Mouse (Mus musculus): Measurements from ENCODE around the gene Snai3. TPM values are rescaled to one million over a fixed set of nuclear protein-coding genes. Genes with fewer than 3 reads are reported as not detected.

The Snai3 gene
- total RNA-seq, 2 experiments from 2014 or later, result not detected

GRCm38 (mm10) chr8:122433269-122433905, 27.1 kb downstream of the Snai3 start:
- peak; percentile 22; the same call in 1 of the 2 replicates for ATAC-seq (replicated peaks; ENCODE audit: low FRiP score, low TSS enrichment, poor library complexity, severe bottlenecking)

DNA sequence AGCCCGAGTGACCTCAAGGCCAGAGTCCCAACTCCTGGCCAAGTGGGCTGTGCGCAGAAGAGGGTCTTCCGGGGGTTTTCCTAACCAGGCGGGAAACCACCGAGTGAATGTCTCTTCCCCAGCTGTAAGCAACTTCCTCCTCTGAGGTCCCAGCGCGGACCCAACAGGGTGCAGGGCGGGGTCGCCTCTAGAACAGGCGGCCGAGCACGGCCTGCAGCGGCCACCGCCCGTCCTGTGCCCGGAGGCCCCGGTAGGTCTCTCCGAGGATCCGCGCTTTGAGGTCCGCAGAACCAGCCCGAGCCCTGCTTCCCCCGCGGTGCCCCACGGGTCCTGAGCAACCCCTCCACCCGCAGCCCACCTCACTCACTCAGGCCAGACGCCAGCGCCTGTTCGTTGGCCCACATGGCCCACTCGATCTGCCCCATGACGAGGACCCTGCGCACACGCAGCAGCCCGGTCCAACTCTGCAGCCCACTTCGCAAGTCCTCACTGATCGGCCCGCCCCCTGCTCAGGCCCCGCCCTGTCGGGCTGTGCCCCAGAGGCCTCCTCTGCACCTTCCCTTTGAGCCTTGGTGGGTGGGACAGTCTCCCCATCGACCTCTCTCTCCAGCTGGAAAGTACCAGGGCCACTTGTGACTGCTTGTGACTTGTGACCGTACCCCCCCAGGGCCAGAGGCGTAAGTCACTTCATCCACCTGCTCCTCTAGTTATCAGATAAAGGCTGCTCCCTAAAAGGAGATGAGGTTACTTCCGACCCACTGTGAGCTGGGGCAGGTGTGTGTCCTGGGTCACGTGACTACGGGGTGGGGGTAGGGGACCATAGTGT, 27.9 kb downstream of the Snai3 start, which contains the start of gene Cyba:
Gene Cyba, minus strand, starts transcription at position 488 of the 826 bp plus-strand sequence.
- peak; percentile 73 for ATAC-seq (replicated peaks; ENCODE audit: low FRiP score, low TSS enrichment, poor library complexity, severe bottlenecking)

GRCm38 (mm10) chr8:122431694-122432442, 28.7 kb downstream of the Snai3 start:
- ATAC-seq (replicated peaks; ENCODE audit: low FRiP score, low TSS enrichment, poor library complexity, severe bottlenecking), result no peak

DNA sequence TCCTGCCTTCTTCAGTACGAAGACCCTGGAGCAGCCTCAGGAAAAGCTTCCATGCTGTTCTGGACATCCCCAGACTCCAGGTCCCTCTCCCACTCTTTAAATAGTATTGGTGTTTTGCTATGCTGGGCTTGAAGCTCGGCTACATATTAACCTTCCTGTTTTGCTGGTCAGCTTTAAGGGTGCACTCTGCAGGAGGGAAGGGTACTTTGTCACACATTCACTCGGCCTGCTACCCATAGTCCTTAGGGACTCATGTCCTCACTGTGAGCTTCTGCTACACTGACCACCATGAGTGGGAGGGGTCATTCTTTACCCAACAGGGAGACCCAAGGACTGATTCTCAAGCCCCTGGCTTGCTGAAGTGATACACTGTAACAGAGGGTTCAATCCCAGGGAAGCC, 29.9 kb downstream of the Snai3 start:
- no peak for ATAC-seq (replicated peaks; ENCODE audit: low FRiP score, low TSS enrichment, poor library complexity, severe bottlenecking)

GRCm38 (mm10) chr8:122430058-122430636, 30.4 kb downstream of the Snai3 start:
- ATAC-seq (replicated peaks; ENCODE audit: low FRiP score, low TSS enrichment, poor library complexity, severe bottlenecking), result no peak

- ATAC-seq (replicated peaks; ENCODE audit: low FRiP score, low TSS enrichment, poor library complexity, severe bottlenecking), result no peak
Observed at GRCm38 (mm10) chr8:122428163-122428562, 32.4 kb downstream of the Snai3 start.

DNA sequence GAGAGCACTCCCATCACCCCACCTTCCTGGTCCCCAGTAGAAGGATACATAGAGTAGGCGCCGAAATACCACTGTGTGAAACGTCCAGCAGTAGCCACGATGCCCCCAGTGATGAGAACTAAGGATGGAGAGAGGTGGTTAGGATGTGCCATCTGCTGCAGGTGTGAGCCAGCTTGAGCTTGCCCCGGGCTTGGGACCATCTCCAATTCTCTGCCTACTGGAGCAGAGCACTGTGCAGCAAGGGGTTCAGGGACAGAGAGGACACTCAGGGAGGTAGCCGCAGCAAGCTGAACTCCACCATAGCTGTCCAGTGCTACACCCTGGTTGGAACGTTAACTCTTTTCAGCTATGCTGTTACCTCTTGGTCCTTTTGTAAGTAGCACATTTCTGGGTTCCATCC, 32.9 kb downstream of the Snai3 start:
- no peak for ATAC-seq (replicated peaks; ENCODE audit: low FRiP score, low TSS enrichment, poor library complexity, severe bottlenecking)

DNA sequence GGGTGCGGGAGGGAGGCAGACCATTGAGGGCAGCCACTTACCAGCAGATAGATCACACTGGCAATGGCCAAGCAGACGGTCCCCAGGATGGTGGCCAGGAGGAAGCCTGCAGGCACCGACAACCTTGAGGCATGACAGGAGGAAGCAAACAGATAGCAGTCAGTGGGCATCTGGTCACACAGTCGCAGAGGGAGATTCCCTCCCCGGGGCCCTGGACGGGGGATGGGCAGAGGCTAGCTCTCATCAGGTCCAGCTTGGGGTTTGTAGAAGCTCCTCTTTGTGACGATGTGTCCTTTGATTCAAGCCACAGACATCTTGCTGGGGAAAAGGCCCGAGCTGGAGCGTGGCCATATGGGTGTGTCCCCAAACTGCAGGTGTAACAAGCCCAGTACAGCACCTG, 34.4 kb downstream of the Snai3 start:
- ATAC-seq (replicated peaks; ENCODE audit: low FRiP score, low TSS enrichment, poor library complexity, severe bottlenecking), result no peak

GRCm38 (mm10) chr8:122423659-122424058, 36.9 kb downstream of the Snai3 start:
- ATAC-seq (replicated peaks; ENCODE audit: low FRiP score, low TSS enrichment, poor library complexity, severe bottlenecking), result no peak

DNA sequence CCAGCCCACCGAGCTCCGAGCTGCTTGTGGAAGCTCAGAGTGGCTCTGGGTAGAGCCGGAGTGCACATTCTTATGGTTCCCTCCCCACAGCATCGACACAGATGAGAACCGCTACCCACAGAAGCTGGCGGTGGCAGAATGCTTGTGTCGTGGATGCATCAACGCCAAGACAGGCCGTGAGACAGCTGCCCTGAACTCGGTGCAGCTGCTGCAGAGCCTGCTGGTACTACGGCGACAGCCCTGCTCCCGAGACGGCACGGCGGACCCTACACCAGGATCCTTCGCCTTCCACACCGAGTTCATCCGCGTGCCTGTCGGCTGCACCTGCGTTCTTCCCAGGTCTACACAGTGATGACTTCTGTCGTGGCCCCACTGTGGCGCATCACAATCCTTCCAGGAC, 37.3 kb downstream of the Snai3 start:
- no peak for ATAC-seq (replicated peaks; ENCODE audit: low FRiP score, low TSS enrichment, poor library complexity, severe bottlenecking)

DNA sequence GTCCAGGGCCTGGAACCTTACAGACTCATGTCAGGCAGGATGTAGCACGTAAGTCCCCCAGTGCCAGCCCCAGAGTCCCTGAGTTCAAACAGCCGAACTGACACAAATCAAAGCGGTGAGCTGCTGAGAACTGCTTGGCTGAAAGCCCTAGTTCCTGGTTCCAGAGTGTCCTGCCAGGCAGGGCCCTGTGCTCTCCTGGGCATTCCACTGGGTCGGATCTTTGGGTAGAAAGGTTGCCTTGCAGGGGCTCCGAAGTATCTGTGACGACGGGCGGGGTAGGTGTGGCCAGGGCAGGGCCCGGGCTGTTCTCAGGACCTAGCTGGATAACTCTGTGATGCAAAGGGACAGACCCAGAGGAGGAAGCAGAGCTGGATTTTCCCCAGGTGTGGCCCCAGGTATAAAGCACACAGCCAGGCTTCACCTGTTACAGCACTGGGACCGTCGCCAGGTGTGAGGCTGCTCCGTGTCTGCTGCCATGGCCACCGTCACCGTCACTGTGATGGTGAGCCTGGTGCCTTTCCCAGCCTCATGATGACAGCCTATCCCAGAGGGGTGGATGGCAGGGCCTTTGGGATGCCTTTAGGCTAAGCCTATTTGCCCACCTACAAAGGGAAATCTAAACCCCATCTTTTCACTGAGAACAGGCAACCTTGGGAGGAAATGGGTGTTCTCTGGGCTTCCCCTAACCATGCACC, 39.0 kb downstream of the Snai3 start, which contains the start of gene Il17c:
Gene Il17c, plus strand, starts transcription at position 645 of the 695 bp plus-strand sequence.
- no peak for ATAC-seq (replicated peaks; ENCODE audit: low FRiP score, low TSS enrichment, poor library complexity, severe bottlenecking)

GRCm38 (mm10) chr8:122419881-122420555, 40.5 kb downstream of the Snai3 start:
- no peak for ATAC-seq (replicated peaks; ENCODE audit: low FRiP score, low TSS enrichment, poor library complexity, severe bottlenecking)

DNA sequence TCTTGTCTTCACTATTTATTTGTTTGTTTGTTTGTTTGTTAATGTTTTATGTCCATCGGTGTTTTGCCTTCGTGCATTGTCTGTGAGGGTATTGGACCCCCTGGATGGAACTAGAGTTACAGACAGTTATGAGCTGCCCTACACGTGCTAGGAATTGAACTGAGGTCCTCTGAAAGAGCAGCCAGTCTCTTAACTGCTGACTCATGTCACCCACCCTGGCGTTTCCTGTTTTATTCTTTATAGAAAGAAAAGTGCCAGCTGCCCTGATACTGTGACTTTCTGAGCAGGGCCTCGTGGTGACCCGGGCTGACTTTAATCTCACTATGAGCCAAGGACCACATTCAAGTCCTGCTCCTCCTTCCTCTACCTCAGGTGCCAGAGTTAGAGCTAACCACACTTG, 45.0 kb downstream of the Snai3 start:
- no peak for ATAC-seq (replicated peaks; ENCODE audit: low FRiP score, low TSS enrichment, poor library complexity, severe bottlenecking)

DNA sequence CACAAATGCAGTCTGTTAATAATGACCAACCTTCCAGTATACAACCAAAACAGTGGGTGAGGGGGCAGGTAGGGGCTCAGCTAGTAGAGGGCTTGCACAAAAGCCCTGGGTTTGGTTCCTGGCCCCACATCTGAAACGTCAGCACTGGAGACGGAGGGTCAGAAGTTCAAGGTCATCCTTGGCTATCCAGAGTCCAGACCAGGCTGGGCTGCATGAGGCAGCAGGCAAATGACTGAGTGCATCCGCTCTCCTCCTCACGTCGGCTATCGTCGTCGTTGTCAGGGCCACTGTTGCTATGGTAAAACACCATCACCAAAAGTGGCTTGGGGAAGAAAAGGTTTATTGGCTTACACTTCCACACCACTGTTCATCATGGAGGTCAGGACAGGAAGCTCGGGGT, 46.2 kb downstream of the Snai3 start:
- no peak for ATAC-seq (replicated peaks; ENCODE audit: low FRiP score, low TSS enrichment, poor library complexity, severe bottlenecking)

- no peak for ATAC-seq (replicated peaks; ENCODE audit: low FRiP score, low TSS enrichment, poor library complexity, severe bottlenecking)
Observed at GRCm38 (mm10) chr8:122407678-122408077, 52.9 kb downstream of the Snai3 start.

DNA sequence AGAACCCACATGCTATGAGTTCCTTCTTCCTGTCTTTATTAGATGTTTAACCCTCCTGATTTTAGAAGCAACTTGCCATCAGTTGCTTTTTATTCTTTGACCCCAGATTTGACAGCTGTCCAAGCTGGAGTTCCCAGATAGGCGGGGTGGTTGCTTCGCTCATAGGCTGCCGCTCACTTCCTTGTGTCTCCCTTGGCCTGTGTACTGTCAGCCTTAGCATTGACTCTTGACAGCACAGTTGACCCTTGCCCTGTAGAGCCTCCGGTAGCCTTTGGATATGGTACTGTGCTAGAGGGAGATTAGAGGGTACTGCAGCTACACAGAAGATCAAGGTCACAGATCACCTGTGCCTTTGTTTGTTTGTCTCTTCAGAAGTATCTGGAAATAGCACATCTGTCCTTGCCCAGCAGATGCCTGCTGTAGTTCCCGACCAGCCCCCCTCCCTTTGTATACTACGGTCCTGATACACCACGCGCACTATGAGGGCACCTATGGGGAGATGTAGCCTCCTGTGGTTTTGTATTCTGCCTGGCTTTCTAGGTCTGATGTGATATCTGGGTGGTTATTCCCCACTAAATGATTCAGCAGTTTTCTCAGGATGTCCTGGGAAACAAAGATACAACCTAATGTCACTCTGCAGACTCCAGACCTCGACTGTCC, 55.3 kb downstream of the Snai3 start:
- peak; percentile 49 for ATAC-seq (replicated peaks; ENCODE audit: low FRiP score, low TSS enrichment, poor library complexity, severe bottlenecking)
